ENCODE assay signal across 21 mouse cellular contexts in genomic region chr13:24101157-24102130, GRCm38 (mm10).
A peak's percentile ranks its signal among the peaks of the same experiment; 100 is the strongest.
DNase-seq lines count a peak whose midpoint lies in the region; ATAC-seq and TF ChIP-seq lines count a peak whose summit lies in the region.
"Had no signal": no experiment of that assay in that cellular context is flagged by ENCODE, and none has a peak within 500 bp of the region (broad histone marks: within the 10 kb centered on the region; RNA-seq: fewer than 3 reads in every experiment).

No protein-coding gene starts in this region.

- dilution Hi-C loops in CH12.LX (cut with MboI; ENCODE audit: extremely low pct_ligation_motif_present, extremely low pct_unique_long_range_greater_than_20kb, low sequenced_read_pairs): no loop called here

- in situ Hi-C loops in CH12.LX (cut with MboI; ENCODE audit: low pct_ligation_motif_present, low pct_unique_long_range_greater_than_20kb, low sequenced_read_pairs): no loop called here

- TF ChIP-seq CTCF in CH12.LX (conservative IDR thresholded peaks at IDR 0.05 in 1 of 2, IDR thresholded peaks at IDR 0.05 in 1 of 2; ENCODE audit: low read depth in 2 of 2, low read length in 2 of 2): no peak

- no peaks in the 10 kb centered on the region for H3K79me2 ChIP-seq in CH12.LX (replicated peaks; ENCODE audit: control insufficient read depth, extremely low read depth, insufficient read depth, poor library complexity, severe bottlenecking)

- H3K27me3 ChIP-seq in hindbrain, embryonic 14.5 days (ENCODE audit: control insufficient read depth, insufficient read depth, low read length): no peaks in the 10 kb centered on the region
- no peaks in the 10 kb centered on the region for H3K27me3 ChIP-seq in hindbrain, embryonic 16.5 days (replicated peaks; ENCODE audit: control insufficient read depth, insufficient read depth, low read length)
- no peaks in the 10 kb centered on the region for H3K27me3 ChIP-seq in CH12.LX (replicated peaks)
- no peaks in the 10 kb centered on the region for H3K27me3 ChIP-seq in forebrain, embryonic 16.5 days (replicated peaks; ENCODE audit: control insufficient read depth, insufficient read depth, low read length)
- H3K27me3 ChIP-seq: embryonic facial prominence, embryonic 12.5 days; kidney, embryonic 15.5 days; Patski had no signal

- no peak overlapping the region for H3K4me2 ChIP-seq in hindbrain, embryonic 14.5 days (replicated peaks)
- H3K4me2 ChIP-seq in hindbrain, embryonic 16.5 days (ENCODE audit: low read length): no peak overlapping the region
- no peak overlapping the region for H3K4me2 ChIP-seq in CH12.LX (ENCODE audit: insufficient read depth, low read depth, poor library complexity, severe bottlenecking)
- no peak overlapping the region for H3K4me2 ChIP-seq in forebrain, embryonic 16.5 days (ENCODE audit: low read length)
- H3K4me2 ChIP-seq: embryonic facial prominence, embryonic 12.5 days; kidney, embryonic 15.5 days; midbrain, embryonic 11.5 days had no signal

- intact Hi-C loops in left cerebral cortex, postnatal 4 days (cut with DNase I): no loop called here

- H3K9me3 ChIP-seq in hindbrain, embryonic 14.5 days (ENCODE audit: control insufficient read depth, low read length): no peaks in the 10 kb centered on the region
- no peaks in the 10 kb centered on the region for H3K9me3 ChIP-seq in hindbrain, embryonic 16.5 days (ENCODE audit: control insufficient read depth, low read length)
- no peaks in the 10 kb centered on the region for H3K9me3 ChIP-seq in CH12.LX (replicated peaks; ENCODE audit: low read length)
- no peaks in the 10 kb centered on the region for H3K9me3 ChIP-seq in forebrain, embryonic 16.5 days (ENCODE audit: control insufficient read depth, low read length)
- H3K9me3 ChIP-seq: embryonic facial prominence, embryonic 12.5 days; G1E; heart, embryonic 10.5 days; kidney, embryonic 15.5 days had no signal

- TF ChIP-seq RAD21 in CH12.LX (IDR thresholded peaks at IDR 0.05; ENCODE audit: low read depth, low read length): no peak

- TF ChIP-seq POLR2A in CH12.LX (IDR thresholded peaks at IDR 0.05; ENCODE audit: low read depth, low read length): no peak

- WGBS in hindbrain, embryonic 14.5 days: 62% methylated on average over 11 of the region's 11 CpGs
- 56% methylated on average over 11 of the region's 11 CpGs for WGBS in hindbrain, embryonic 16.5 days
- 31% methylated on average over 11 of the region's 11 CpGs for WGBS in forebrain, embryonic 16.5 days

- no peak for ATAC-seq in hindbrain, embryonic 14.5 days (ENCODE audit: low FRiP score)
- no peak for ATAC-seq in hindbrain, embryonic 16.5 days
- 0 out of 2 replicates have a peak, but pooled peaks have one; percentile 6 for ATAC-seq in forebrain, embryonic 16.5 days
- ATAC-seq: Patski had no signal

- TF ChIP-seq EP300 in CH12.LX (IDR thresholded peaks at IDR 0.05; ENCODE audit: low read length): peak; percentile 54

- peak overlapping the region; percentile 20; the same call in 1 of the 2 replicates for H3K27ac ChIP-seq in hindbrain, embryonic 14.5 days
- no peak overlapping the region for H3K27ac ChIP-seq in hindbrain, embryonic 16.5 days (ENCODE audit: low read depth, low read length)
- H3K27ac ChIP-seq in CH12.LX (ENCODE audit: insufficient read depth, low read depth): no peak overlapping the region
- H3K27ac ChIP-seq in forebrain, embryonic 16.5 days (ENCODE audit: low read length): peak overlapping the region; percentile 69
- H3K27ac ChIP-seq: embryonic facial prominence, embryonic 12.5 days; heart, embryonic 10.5 days; kidney, embryonic 15.5 days; liver, embryonic 14.5 days; macrophage had no signal

- no peak overlapping the region for H3K4me3 ChIP-seq in hindbrain, embryonic 14.5 days (replicated peaks; ENCODE audit: low read length)
- no peak overlapping the region for H3K4me3 ChIP-seq in hindbrain, embryonic 16.5 days (ENCODE audit: low read length)
- no peak overlapping the region for H3K4me3 ChIP-seq in CH12.LX (replicated peaks in 1 of 3; ENCODE audit: low read depth in 2 of 3, low read length in 2 of 3, poor library complexity in 1 of 3)
- H3K4me3 ChIP-seq in forebrain, embryonic 16.5 days (replicated peaks; ENCODE audit: low read length): no peak overlapping the region
- H3K4me3 ChIP-seq: embryonic facial prominence, embryonic 12.5 days; heart, embryonic 10.5 days; kidney, embryonic 15.5 days had no signal

- H3K36me3 ChIP-seq in hindbrain, embryonic 14.5 days (replicated peaks; ENCODE audit: control insufficient read depth, insufficient read depth): no peaks in the 10 kb centered on the region
- no peaks in the 10 kb centered on the region for H3K36me3 ChIP-seq in hindbrain, embryonic 16.5 days (ENCODE audit: control insufficient read depth, insufficient read depth, low read length)
- peaks cover 0 to 11% of the 10 kb centered on the region in 2 experiments for H3K36me3 ChIP-seq in CH12.LX (replicated peaks in 1 of 2; ENCODE audit: control insufficient read depth in 1 of 2, insufficient read depth in 1 of 2, low read length in 1 of 2)
- no peaks in the 10 kb centered on the region; the same call in 1 of the 2 replicates for H3K36me3 ChIP-seq in forebrain, embryonic 16.5 days (ENCODE audit: control insufficient read depth, insufficient read depth)
- H3K36me3 ChIP-seq: embryonic facial prominence, embryonic 12.5 days; G1E; heart, embryonic 10.5 days had no signal

- no peak overlapping the region for H3K9ac ChIP-seq in hindbrain, embryonic 14.5 days
- H3K9ac ChIP-seq in hindbrain, embryonic 16.5 days (ENCODE audit: low read depth, low read length): no peak overlapping the region
- H3K9ac ChIP-seq in CH12.LX (ENCODE audit: insufficient read depth, low read depth): no peak overlapping the region
- no peak overlapping the region for H3K9ac ChIP-seq in forebrain, embryonic 16.5 days (replicated peaks; ENCODE audit: low read depth, low read length)
- H3K9ac ChIP-seq: embryonic facial prominence, embryonic 12.5 days; kidney, embryonic 15.5 days; liver, embryonic 14.5 days had no signal

- no peak for DNase-seq in hindbrain, embryonic 14.5 days (ENCODE audit: low spot score)
- DNase-seq in CH12.LX (ENCODE audit: extremely low read depth): peak; percentile 34
- DNase-seq in lung, postnatal 10 days: peak; percentile 11
- no peak for DNase-seq in left cerebral cortex, postnatal 4 days
- DNase-seq in adipocyte (ENCODE audit: low spot score): no peak
- DNase-seq: adrenal gland, adult 2 months; cerebellum, adult 18-20 months; cerebellum, postnatal 14 days; heart, postnatal 4 days; kidney, adult 11 months; kidney, postnatal 36 days had no signal

- 0 out of 2 replicates have a peak, but pooled peaks cover 3% of the 10 kb centered on the region for H3K4me1 ChIP-seq in hindbrain, embryonic 14.5 days (replicated peaks; ENCODE audit: control insufficient read depth, insufficient read depth, low read length)
- H3K4me1 ChIP-seq in hindbrain, embryonic 16.5 days (ENCODE audit: control insufficient read depth, insufficient read depth, low read depth, low read length): peaks cover 3% of the 10 kb centered on the region
- H3K4me1 ChIP-seq in CH12.LX (ENCODE audit: control insufficient read depth in 1 of 2, insufficient read depth in 2 of 2): peaks cover 0 to 27% of the 10 kb centered on the region in 2 experiments; a peak in 2 of 4 replicates
- H3K4me1 ChIP-seq in forebrain, embryonic 16.5 days (replicated peaks; ENCODE audit: control insufficient read depth, insufficient read depth, low read length): peaks cover 24% of the 10 kb centered on the region
- H3K4me1 ChIP-seq: embryonic facial prominence, embryonic 12.5 days had no signal

TF ChIP-seq in CH12.LX, 34 proteins besides CTCF, POLR2A, EP300 and RAD21:
- no peak for TF ChIP-seq KAT2A (IDR thresholded peaks at IDR 0.05; ENCODE audit: insufficient replicate concordance, low read length)
- TF ChIP-seq MAZ (IDR thresholded peaks at IDR 0.05; ENCODE audit: low read depth, low read length): no peak
- TF ChIP-seq ETS1 (conservative IDR thresholded peaks at IDR 0.05; ENCODE audit: low read depth, low read length): peak; percentile 36; the same call in 1 of the 2 replicates
- no peak for TF ChIP-seq MYC (IDR thresholded peaks at IDR 0.05; ENCODE audit: low read depth, low read length)
- no peak for TF ChIP-seq MAFK (IDR thresholded peaks at IDR 0.05; ENCODE audit: insufficient replicate concordance, low read length)
- TF ChIP-seq TCF12 (IDR thresholded peaks at IDR 0.05; ENCODE audit: low read depth, low read length): no peak
- TF ChIP-seq ELF1 (IDR thresholded peaks at IDR 0.05; ENCODE audit: low read depth, low read length): no peak
- no peak for TF ChIP-seq HCFC1 (IDR thresholded peaks at IDR 0.05; ENCODE audit: low read depth, low read length)
- peak; percentile 62 for TF ChIP-seq MEF2A (IDR thresholded peaks at IDR 0.05; ENCODE audit: borderline replicate concordance, low read depth, low read length)
- no peak for TF ChIP-seq RCOR1 (conservative IDR thresholded peaks at IDR 0.05; ENCODE audit: low read depth, low read length)
- TF ChIP-seq MXI1 (IDR thresholded peaks at IDR 0.05; ENCODE audit: low read depth, low read length): no peak
- TF ChIP-seq IRF4 (IDR thresholded peaks at IDR 0.05; ENCODE audit: low read depth, low read length): no peak
- no peak for TF ChIP-seq ZKSCAN1 (IDR thresholded peaks at IDR 0.05; ENCODE audit: borderline replicate concordance, low read depth, low read length)
- TF ChIP-seq SIN3A (IDR thresholded peaks at IDR 0.05; ENCODE audit: low read length): no peak
- no peak for TF ChIP-seq POLR2AphosphoS2 (IDR thresholded peaks at IDR 0.05; ENCODE audit: low read depth, low read length)

Comparison
In these comparisons a context has a peak if more than half of its experiments do, and no peak if none do; other contexts are left out.
1. H3K27ac ChIP-seq: peak in hindbrain, embryonic 14.5 days (single experiment) and forebrain, embryonic 16.5 days (single experiment); none in hindbrain, embryonic 16.5 days (single experiment) and CH12.LX (single experiment).
2. DNase-seq: peak in CH12.LX (single experiment) and lung, postnatal 10 days (single experiment); none in hindbrain, embryonic 14.5 days (single experiment), left cerebral cortex, postnatal 4 days (single experiment) and adipocyte (single experiment).